Mouse (Mus musculus) cerebellum, adult (tissue): Measurements from ENCODE around the gene Prdx3.

Experiments used
- ATAC-seq: cut with Nextera tagmentation; 2 replicates; pipeline ENCODE4 v1.9.2; 2017; ENCODE audit warnings: mild to moderate bottlenecking, moderate library complexity, mixed read lengths; ENCODE audit not compliant: insufficient number of reproducible peaks, low FRiP score, low TSS enrichment

The Prdx3 gene

GRCm38 (mm10) chr19:60874064-60874694 is at the start of gene Prdx3:
Gene Prdx3, minus strand, starts transcription at chr19:60874556.
- ATAC-seq: peak; percentile 97

- no peak for ATAC-seq
Observed at GRCm38 (mm10) chr19:60916869-60917570, 42.7 kb upstream of the Prdx3 start.

GRCm38 (mm10) chr19:60915862-60916261 is 41.5 kb upstream of the Prdx3 start:
- ATAC-seq: no peak

DNA sequence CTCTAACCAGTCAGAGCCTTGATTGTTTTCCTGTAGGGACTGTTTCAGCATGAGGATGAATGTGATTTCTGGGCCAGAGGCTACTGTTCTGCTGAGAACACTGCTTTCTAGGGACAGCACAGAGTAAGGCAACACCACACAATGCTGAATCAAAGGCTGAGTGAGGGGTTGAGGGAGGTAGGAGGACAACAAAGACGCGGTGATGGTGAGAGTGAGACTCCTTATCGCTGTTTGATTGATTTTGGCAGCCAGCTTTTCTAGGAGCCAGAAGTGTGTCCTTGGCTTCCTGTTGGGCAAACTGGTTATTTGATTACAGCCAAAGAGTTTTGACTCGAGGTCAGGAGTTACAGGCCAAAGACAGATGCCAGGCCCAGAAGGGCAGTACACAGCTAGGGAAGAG is 40.9 kb upstream of the Prdx3 start:
- no peak for ATAC-seq

DNA sequence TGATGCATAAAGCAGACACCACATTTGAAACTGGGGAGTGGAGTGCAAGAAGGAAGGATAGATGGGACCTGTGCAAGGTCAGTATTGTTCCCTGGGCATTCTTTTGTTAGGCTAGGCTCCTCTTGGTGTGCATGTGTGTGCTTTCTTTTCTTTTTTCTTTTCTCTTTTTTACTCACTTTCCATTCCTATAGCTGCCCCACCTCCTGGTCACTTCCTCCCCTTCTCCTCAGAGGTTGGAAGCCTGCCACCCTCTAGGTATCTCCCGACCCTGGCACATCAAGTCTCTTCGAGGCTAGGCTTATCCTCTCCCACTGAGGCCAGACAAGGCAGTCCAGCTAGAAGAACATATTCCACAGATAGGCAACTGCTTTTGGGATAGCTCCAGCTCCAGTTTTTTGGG is 37.3 kb upstream of the Prdx3 start:
- ATAC-seq: no peak

- ATAC-seq: no peak
Observed at GRCm38 (mm10) chr19:60910304-60910703, 35.9 kb upstream of the Prdx3 start.

GRCm38 (mm10) chr19:60905477-60905876 is 31.1 kb upstream of the Prdx3 start:
- no peak for ATAC-seq

DNA sequence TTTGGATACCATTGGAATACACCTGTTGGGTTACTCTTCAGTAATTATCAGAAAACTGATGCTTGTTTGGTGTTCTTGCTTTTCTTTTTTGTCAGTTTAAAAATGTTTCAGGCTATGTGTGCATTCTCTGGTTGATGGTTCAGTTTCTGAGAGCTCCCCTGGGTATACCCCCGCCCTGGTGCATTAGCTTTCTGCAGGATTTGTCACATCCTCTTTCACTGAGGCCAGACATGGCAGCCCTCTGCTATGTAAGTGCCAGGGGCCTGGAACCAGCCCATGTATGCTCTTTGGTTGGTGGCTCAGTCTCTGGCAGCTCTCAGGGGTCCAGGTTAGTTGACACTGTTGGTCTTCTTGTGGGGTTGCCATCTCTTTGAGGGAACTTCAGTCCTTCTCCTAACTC is 29.6 kb upstream of the Prdx3 start:
- ATAC-seq: no peak

DNA sequence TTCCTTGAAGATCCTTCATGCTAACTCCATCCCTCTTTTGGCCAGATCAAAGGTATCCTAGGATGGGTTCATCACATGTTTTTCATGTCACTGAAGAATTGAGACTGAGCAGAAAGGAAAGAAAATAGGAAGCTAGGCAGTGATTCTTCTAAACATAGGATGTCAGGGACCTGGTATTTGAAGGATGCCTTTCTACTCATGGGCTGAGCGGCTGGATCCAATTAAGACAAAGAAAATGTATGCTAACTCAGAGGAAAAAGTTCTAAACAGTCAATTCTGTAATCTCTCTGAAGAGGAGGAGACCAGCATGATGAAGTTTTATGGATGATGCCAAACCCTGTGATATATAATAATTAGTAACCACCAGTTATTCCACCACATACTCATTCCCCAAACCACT is 28.8 kb upstream of the Prdx3 start:
- no peak for ATAC-seq

DNA sequence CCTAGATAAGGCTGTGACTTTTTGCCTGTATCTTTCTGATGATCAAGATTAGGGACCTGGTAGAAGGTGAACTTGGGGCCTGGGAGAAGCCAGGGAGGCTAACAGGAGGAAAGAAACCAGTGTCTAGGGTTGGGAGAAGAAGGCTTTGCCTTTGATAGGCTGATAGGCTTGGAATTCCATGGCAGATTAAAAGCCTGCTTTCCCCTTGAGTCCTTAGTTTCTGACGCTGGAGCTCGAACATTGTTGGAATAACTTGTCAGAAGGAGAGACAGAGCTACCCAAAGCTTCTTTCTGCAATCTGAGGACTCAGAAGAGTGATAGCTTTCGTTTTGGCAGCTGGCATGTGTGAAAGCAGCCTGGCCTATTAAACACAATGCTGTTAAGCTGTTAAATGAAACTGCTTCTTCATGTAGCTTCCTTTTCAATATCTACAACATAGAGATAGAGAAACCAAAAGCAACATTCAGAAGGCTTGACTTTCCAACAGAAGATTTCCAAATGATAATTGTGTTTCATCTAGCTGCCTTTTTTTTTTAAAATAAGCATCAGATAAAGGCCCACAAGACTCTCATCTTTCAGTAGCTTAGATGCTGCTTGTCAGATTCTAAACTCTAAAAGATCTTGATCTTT is 21.0 kb upstream of the Prdx3 start:
- ATAC-seq: no peak

GRCm38 (mm10) chr19:60891934-60892547 is 17.7 kb upstream of the Prdx3 start:
- no peak for ATAC-seq

DNA sequence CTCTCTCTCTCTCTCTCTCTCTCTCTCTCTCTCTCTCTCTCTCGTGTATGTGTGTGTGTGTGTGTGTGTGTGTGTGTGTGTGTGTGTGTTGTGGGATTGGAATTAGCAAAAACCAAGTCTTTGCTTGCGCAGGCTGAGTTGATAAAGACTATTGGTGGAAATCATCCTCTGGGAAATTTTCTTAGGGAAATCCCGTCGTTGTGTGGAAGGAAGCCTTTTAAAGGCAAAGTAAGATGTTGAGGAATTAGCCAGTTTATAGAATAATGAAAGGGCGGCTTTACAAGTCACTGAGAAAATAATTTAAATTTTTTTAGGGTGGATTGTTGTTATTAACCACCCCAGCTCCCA is 16.7 kb upstream of the Prdx3 start:
- ATAC-seq: no peak

GRCm38 (mm10) chr19:60890391-60891122 is 16.2 kb upstream of the Prdx3 start:
- ATAC-seq: peak; percentile 13; the same call in 1 of the 2 replicates

- ATAC-seq: peak; percentile 97
Observed at GRCm38 (mm10) chr19:60889714-60890315, 15.5 kb upstream of the Prdx3 start, which contains the start of gene Grk5. Gene Grk5, plus strand, starts transcription at chr19:60889749.

GRCm38 (mm10) chr19:60889101-60889713 is 14.9 kb upstream of the Prdx3 start:
- ATAC-seq: 0 out of 2 replicates have a peak, but pooled peaks have one; percentile 4

DNA sequence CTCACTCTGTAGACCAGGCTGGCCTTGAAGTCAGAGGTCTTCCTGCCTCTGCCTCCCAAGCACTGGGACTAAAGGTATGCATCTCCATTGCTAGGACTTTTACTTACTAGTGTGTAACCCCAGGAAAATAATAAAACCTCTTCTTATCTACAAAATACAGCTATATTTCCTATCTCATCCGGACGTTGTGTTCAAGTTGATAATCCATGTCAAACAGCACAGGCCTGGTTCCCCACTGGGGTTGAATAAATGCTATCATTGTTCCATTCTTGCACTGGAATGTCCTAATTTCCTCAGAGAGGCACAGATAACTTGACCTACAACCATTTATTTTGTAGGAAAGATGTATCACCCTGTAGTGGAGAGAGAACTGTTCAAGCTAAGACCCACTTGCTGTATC is 13.3 kb upstream of the Prdx3 start:
- no peak for ATAC-seq

- ATAC-seq: no peak
Observed at GRCm38 (mm10) chr19:60883129-60883528, 8.8 kb upstream of the Prdx3 start.

- no peak for ATAC-seq
Observed at GRCm38 (mm10) chr19:60873501-60873900, 855 bp downstream of the Prdx3 start.

- ATAC-seq: no peak
Observed at GRCm38 (mm10) chr19:60872272-60872671, 2.1 kb downstream of the Prdx3 start.

- no peak for ATAC-seq
Observed at GRCm38 (mm10) chr19:60871366-60871765, 3.0 kb downstream of the Prdx3 start.
